Mouse (Mus musculus): ENCODE results near the gene Dnah11.

The Dnah11 gene

DNA sequence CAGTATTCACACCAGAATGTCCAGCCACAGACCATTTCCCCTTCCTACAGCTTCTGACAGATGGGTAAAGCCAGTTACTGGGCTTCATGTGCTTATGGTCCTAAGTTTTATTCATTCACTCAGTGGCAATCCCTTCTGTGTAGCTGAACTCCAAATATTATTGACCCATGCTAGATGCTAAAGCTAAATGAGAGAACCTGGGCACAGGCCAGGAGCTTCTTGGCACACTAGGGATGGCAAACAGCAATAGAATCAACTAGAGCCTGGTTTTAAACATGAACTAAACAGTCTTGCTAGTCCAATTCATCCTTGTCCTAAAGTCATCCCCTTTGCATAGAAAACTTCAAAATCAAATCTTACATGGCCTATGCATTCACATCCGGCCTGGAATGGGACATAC, 113.6 kb downstream of the Dnah11 start:
- in situ Hi-C loops (cut with MseI, MboI): no loop called here

DNA sequence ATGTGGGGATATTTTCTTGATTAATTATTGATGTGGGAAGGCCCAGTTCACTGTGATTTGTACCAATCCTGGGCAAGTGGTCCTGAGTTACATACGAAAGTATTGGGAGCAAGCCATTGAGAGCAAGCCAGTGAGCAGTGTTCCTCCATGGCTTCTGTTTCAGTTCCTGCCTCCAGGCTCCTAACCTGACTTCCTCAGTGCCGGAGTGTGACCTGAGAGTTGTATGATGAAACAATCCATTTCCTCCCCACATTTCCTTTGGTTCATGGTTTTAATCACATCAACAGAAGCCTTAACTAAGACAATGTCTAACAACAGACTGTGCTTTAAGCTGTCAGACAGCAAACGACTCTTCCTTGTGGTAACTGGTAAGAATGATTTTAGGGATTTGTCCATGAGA, 114.0 kb downstream of the Dnah11 start:
- in situ Hi-C loops (cut with MseI, MboI): no loop called here

DNA sequence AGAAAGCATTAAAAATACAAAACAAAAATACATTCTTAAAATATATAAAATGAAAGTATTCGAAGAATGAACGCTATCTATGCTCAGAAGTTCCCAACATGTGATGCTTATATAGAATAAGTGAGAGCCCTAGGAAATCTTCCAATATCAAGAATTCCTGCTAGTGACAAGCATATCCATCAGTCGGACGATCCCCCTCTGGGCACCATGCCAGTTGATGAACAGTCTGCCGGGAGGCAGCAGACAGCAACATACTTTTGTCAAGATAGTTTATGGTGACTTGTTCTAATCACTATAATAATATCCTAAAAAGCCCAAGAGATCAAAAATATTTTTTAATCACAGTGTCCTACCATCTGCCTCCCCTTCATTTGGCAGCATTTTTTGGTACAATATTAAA, 114.7 kb downstream of the Dnah11 start:
- in situ Hi-C loops (cut with MseI, MboI): no loop called here

DNA sequence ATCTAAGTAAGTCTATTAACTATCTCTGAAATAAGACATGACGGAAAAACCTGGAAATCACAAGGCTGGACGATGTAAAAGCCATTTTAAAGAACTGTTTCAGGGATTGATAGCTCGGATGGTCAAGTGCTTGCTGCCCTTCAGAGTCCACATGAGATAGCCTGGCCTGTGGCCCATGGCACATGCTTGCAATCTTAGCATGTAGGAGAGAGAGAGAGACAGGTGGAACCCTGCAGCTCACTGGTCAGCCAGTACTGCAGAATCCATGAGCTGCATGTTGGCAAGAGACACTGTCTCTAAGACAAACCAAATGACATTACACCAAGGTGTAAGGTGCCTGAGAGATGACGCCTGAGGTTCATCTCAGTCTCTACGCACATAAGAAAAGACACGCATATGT, 118.4 kb downstream of the Dnah11 start:
- in situ Hi-C loops (cut with MseI, MboI): no loop called here

DNA sequence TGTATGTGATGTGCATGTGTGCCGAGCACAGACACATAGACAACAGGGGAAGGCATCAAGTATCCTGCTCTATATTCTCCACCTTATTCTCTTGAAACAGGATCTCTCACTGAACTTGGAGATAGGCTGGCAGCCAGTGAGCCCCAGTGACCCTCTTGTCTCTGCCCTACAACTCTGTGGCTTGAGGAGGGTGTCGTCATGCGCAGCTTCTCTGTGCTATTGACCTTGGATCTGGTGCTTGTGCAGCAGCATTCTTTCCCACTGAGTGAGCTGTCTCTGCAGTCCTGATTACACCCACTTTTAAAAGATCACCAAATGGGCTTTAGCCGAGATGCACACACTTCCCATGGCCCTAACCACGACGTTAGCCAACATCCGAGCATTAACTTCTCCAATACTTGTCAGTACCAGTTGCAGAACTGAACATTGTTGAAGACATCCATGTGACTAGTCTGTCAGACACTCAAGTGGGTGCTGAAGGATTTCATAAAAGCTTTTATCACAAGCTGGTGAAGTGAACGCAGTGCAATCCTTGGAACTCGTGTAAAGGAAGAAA, 120.3 kb downstream of the Dnah11 start:
- in situ Hi-C loops (cut with MseI, MboI): no loop called here

DNA sequence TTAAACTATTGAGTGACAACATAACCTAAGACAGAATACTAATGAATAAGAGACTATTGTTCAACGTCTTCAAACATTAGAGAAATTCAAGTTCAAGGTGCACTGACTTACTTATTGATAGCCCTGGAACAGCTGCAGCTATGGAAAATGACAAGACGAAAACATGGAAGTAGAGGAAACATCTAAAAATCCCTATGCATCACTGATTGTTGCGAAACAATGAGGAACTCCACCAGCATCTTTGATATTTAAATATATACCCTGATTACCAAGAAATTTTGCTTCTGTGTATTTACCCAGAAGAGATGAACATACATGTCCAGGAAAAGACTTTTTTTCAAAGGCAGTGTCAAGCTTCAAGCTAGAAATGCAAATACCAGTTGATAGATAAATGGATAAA, 122.0 kb downstream of the Dnah11 start:
- in situ Hi-C loops (cut with MseI, MboI): no loop called here

DNA sequence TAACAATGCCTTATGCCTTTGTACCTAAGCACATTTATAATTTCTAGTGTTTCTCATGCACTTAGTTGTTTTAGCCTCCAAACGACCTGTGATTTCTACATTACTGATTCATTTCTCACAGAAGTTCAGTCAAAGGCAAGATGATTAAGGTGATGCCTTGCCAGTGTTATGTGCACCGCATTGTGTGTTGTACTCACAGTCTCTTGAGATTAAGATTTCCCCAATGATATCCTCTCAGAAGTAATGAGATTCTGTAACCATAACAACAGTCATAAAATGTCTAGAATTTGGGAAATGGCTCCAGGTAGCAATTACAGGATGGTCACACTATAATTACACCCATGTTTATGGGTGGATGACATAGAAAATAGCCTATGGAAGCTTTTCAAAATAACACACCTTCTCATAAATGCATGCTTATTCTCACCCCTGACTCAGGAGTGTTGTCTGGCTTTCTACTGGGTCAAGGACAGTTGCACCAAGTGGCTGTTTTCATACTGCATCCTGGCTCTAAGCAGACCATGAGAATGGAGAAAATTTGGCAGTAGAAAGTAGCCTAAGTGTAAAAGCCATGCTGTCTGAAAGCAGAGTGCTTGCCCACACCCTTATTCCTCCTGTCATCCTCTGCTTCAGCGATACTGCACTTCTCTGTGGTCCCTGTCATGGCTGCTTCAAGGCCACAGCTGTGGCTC, 126.5 kb downstream of the Dnah11 start:
- in situ Hi-C loops (cut with MseI, MboI): no loop called here

DNA sequence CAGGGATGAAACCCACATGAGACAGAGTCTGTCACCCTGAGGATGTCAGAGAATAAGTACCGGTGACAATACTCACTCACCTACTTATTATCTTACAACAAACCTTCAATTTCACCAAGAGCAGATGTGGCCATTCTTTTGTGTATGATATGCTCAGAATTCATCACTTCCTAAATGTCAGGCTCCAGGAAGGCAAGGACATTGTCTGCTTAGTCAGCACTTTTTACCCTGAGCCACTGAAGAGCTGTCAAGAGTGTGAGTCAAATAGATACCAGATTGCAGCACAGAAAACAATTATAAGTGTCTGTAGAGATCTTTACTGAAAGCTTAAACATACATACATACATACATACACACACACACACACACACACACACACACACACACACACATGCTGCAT, 127.2 kb downstream of the Dnah11 start:
- in situ Hi-C loops (cut with MseI, MboI): no loop called here

DNA sequence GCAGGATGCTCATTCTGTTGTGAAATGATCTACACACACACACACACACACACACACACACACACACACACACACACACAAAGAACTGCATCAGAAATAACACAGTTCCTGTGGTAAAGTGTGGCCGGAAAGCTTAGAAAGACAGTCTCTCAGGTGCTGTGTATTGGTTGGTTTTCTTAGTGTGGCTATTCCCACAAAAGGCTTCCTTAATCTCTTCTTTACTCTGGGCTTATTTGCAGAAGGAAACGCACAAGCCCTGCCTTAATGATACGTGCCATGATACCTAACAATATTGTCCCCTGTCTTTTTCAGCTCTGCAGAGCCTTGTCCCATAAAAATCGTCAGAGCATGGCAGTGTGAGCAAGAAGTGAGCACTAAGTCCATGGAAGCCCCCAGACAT, 130.1 kb downstream of the Dnah11 start:
- in situ Hi-C loops (cut with MseI, MboI): no loop called here

DNA sequence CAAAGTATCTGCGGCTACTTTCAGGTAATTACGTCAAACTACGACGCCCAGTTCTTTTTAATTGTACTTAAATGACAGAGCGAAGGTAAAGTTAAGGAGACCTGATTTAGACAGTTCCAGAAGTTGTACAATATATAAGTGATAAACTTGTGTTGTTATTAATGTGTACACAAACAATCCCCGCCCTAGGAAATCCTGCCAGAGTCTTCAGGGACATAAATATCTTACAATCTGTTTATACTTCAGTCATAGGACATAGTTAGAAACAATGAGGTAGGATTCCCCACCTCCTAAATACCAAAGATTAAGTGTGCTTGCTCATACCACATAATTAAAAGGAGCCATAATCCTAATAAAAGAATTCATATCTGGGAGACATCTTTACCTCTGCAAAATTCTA, 136.5 kb downstream of the Dnah11 start:
- in situ Hi-C loops (cut with MseI, MboI): no loop called here

DNA sequence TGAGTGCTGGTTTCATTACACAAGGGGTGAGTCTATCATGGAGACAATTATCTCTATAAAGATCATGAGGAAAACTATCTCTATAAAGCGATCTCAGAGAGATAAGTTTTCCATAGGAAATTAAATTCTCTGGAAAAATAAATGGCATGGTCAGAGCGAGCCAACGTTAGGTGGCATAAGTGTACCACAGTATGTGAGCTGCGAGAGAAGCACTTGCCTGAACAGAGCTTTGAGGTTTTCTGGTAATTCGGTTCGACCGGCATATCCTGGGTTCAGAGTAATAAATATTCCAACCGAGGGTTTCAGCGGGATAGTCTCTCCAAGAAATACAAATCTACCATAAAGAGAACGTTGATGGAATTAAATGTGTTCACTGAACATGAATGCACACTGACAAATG, 142.0 kb downstream of the Dnah11 start:
- in situ Hi-C loops (cut with MseI, MboI): no loop called here

DNA sequence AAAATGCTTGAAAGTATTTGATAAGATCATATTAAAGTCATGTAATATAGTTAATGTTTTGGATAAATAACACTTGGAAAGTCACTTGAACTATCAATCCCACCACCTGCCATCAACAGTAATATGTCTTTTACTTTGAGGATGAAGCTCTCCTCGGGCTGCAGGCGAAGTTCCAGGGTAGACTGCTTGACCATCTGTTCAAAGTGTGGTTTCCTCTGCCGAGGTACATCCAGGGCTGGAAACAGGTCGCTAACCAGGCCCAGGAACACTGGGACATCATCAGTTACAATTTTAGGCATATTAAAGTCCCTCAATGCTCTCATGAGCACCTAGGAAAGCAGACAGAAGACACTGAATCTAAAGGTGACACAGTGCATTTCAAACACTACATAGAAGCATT, 153.5 kb downstream of the Dnah11 start:
- in situ Hi-C loops (cut with MseI, MboI): no loop called here

DNA sequence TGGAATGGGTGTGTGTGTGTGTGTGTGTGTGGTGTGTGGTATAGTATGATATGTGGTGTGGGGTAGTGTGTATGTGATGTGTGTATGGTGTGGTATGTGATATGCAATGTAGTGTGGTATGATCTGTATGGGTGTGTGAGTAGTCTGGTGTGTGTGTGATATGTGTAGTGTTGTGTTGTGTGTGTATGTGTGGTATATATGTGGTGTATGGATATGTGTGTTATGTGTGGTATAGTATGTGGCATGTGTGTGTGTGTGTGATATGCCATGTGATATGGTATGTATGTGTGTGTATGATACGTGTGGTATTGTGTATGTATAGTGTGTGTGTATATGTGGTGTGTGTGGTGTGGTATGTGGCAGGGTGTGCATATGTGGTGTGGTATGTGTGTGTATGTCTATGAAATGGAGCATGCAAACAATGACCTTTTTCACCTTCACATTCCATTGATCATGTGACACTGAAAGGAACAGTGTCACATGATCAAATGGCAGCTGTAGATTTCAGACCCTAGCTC, 155.7 kb downstream of the Dnah11 start:
- in situ Hi-C loops (cut with MseI, MboI): no loop called here

DNA sequence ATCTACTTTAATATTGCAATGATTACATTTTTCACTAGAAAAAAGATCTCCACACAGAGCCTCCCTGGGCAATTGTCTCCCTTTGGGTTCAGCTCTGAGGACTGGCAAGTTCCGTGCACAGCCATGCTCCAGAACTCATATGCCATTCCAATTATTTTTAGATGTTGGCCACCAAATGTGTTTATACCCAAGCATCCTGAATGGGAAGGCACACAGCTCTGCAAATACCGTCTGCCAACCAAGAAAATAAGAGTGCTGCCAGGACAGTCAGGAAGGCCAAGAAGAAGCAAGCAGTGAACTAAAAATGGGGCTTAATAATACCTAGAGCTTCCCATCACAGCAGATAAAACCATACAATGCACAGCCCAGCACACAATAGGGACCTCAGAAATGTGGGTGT, 156.6 kb downstream of the Dnah11 start:
- in situ Hi-C loops (cut with MseI, MboI): no loop called here

DNA sequence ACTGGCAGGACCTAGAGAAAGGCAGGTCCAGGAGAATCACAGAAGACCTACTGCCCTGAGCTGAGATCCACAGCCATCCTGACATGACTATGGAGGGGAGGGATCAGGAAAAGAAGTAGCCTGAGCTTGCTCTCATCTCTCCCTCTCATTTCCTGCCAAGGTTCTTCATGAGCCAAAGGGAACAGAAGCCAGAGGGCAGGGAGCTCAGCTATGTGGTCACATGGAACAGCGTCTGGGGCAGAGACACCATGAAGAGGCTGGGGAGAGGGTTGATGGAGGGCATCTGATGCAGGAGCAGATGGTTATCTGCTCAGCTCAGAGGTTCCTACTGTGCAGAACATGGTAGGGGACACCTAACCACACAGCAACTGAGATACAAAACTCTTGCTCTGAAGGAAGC, 163.9 kb downstream of the Dnah11 start:
- in situ Hi-C loops (cut with MseI, MboI): no loop called here

DNA sequence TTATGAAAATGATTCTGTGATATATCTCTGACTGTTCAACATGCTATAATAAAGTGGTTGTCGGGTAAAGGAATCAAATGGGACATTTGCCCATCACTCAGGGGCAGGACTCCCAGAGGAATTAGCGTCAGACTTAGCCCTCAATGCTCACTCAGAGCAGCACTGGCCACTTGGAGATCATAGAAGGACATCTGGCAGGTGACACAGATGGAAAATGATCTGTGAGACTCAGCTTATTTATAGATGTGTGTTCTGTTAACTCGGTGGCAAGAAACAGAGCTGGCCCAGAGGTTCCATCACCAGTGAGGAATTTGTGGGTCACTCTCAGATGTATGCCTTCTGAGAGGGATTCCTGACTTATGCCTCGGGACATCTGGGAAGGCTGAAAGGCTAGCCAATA, 173.1 kb downstream of the Dnah11 start:
- in situ Hi-C loops (cut with MseI, MboI): no loop called here

DNA sequence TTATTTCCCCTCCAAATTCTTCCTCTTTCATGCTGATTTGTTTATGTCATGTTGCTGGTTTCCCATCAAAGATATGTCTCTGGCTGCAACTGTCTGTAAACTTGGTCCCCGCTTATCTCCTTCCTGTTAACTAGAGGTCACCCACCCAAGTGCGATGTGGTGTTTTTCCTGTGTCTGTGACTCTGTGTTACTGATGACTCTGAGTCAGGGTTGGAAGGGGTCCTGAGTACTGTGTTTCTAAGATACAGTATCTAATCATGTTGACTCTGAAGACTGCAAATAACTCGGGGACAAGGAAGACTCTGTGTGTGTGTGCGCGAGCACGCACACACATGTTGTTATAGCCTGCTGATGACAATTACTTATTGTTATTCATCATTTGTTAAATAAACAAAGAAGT, 179.9 kb downstream of the Dnah11 start:
- in situ Hi-C loops (cut with MseI, MboI): no loop called here

DNA sequence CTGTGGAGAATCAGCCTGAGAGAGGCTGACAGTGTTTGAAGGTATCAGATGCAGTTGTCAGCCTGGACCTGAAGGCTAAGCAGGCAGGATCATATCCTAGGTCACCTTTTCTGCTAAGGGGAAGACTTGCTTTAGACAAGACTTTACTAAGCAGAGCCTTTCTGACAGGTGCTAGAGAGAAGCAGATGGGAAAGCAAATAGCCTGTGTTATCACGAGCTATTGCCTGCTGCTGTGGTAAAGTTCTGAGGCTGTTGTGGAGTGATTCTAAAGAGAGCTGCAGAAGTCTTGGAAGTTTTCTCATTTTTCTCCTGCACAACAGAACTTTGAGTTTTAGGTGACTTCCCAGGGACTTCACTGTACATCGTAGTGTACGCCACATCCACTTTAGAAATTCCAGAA, 185.0 kb downstream of the Dnah11 start:
- in situ Hi-C loops (cut with MseI, MboI): no loop called here

DNA sequence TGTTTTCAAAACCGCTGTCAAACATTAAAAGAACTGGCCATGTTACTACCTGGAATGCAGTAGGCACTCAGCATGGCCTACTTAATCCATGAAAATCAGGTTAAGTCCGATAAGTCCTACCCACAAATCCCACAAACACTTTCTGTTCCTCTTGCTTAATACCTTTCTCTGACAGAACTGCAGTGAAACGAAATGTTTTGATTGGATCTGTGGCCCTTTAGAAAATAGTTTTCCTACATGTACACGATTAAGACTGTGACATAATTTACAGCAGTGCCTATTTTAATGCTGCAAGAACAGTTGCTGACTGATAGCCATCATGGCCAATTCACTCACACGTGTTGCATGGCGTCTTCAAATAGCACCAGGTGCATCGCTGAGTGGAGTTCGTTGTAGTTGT, 186.9 kb downstream of the Dnah11 start:
- in situ Hi-C loops (cut with MseI, MboI): no loop called here

DNA sequence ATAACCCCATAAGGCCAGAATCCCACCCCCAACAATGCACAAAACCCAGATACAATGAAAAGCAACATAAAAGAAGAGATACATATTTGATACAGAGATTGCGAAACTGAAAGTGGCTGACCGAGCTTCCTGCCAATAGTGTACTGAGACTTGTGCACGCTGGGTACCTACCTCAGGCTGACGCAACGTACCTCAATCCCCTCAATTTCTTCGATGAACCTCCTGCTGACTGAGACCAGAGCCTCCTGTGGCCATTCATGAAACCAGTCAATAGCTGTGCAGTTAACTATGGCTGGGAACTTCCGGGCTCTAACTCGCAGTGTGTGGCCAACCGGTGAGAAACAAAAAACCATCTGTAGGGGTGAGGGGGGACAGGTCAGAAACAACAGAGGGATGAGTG, 203.9 kb downstream of the Dnah11 start:
- in situ Hi-C loops (cut with MseI, MboI): loop anchor here (10.0 to 25.0 kb wide), 2 partner anchors 460 to 867 kb away; no protein-coding TSS in a partner anchor

DNA sequence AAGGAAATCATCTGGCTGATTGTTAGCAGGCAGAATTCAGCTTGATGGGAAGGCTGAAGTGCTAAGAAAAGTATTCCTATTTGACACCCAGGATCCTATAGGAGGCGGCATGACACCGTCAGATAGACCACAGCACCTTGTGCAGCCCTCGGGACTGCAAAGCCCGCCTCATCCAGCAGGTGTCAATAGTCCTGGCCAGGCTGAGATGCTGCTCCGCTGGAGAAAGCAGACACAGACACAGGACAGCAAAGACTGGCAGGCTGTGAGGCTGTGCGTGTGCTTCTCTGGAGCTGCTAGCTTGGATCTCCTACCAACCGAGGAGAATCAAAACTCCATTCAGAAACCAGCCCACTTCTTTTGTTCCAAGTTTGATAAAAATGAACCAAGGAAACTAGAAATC, 205.3 kb downstream of the Dnah11 start:
- in situ Hi-C loops (cut with MseI, MboI): loop anchor here (10.0 to 25.0 kb wide), 2 partner anchors 461 to 869 kb away; no protein-coding TSS in a partner anchor

DNA sequence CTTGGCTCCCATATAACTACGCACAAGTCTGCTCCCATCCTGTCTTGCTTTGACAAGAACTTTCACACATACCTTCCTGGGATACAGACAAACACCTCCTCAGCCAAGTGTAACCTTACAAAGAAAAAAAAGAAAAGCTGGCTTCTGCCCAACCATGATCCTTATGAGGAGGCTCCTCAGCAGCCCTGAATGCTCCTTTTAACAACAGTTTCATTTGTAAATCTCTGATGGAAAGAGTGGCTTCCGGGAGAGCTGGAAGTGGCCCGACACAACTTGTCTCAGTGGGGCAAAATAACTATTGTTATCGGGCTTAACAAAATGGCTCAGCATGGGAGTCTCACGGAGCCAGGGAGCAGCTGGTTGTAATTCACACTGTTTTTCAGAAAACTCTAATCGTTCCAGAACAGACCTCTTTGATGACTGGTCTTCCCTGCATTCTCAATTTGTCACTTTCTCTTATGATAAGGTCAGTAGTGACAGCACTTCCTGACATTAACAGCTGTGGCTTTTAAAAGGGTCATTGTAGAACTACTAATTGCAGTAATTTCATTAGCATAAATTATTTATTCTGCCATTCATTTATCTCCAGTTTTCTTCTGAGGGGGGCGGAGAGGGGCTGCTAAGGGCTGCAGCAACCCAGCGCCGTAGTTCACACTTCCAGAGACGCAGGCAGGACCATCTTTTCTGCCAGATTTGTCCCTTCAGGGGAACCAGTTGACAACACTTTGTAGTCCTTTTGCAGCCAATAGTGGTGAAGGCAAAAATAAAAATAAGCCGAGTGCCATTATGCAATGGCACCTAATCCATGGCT, 209.6 kb downstream of the Dnah11 start:
- in situ Hi-C loops (cut with MseI, MboI): loop anchor here (25.0 kb wide), 1 partner anchor 873 kb away; no protein-coding TSS in a partner anchor

DNA sequence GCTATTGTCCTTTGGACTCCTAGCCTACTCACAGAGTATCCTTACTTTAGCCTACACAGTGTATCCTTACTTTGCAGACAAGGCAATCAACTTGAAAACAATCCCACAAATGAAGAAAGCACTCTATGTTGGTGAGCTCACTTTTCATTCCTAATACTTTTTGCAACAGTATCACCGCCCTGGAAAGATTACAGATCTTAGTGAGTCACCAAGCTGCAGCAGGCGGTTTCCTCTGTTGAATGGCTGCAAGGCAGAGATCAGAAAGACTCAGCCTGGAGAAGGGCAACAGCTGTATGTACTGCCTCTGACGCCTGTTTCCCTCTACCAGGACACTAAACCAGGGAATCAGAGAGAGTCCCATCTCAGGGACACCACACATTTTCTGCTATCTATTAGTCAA, 218.5 kb downstream of the Dnah11 start:
- in situ Hi-C loops (cut with MseI, MboI): loop anchor here (25.0 kb wide), 1 partner anchor 882 kb away; no protein-coding TSS in a partner anchor

Data from mouse trophoblast stem cell (cell line).